Mouse (Mus musculus) neural tube, embryonic 13.5 days (tissue): ENCODE measurements around the gene Aldh3a1. TPM values are rescaled to one million over a fixed set of nuclear protein-coding genes. Genes with fewer than 3 reads are reported as not detected.
A peak's percentile ranks its signal among the peaks of the same experiment; 100 is the strongest.

Experiments
- ATAC-seq: fragments of 200-750 bp; cut with Nextera tagmentation; 2 replicates; pipeline ENCODE4 v1.8.0; 2017; ENCODE audit warnings: low read depth, mild to moderate bottlenecking, moderate TSS enrichment, moderate library complexity
- H3K27ac ChIP-seq: fragments of 300-500 bp; sonication (generic); replicated peaks from 2 replicates; pipeline ENCODE4 v1.5.1; 2015; ENCODE audit warnings: moderate library complexity, mild to moderate bottlenecking, inconsistent platforms
- H3K27me3 ChIP-seq: fragments of 300-500 bp; sonication (generic); 2 replicates; pipeline ENCODE4 v1.6.1; 2015; ENCODE audit warnings: mild to moderate bottlenecking, inconsistent platforms
- H3K36me3 ChIP-seq: fragments of 300-500 bp; sonication (generic); 2 replicates; pipeline ENCODE4 v1.6.1; 2015; ENCODE audit warnings: mild to moderate bottlenecking, inconsistent platforms
- H3K4me1 ChIP-seq: fragments of 300-500 bp; sonication (generic); replicated peaks from 2 replicates; pipeline ENCODE4 v1.6.1; 2015; ENCODE audit warnings: inconsistent platforms
- H3K4me2 ChIP-seq: fragments of 300-500 bp; sonication (generic); 2 replicates; pipeline ENCODE4 v1.6.1; 2015; ENCODE audit warnings: inconsistent platforms, mild to moderate bottlenecking, moderate library complexity
- H3K4me3 ChIP-seq: fragments of 300-500 bp; sonication (generic); 2 replicates; pipeline ENCODE4 v1.5.1; 2015; ENCODE audit warnings: mild to moderate bottlenecking, inconsistent platforms
- H3K9ac ChIP-seq: fragments of 300-500 bp; sonication (generic); 2 replicates; pipeline ENCODE4 v1.6.1; 2015; ENCODE audit warnings: moderate library complexity, mild to moderate bottlenecking, inconsistent platforms
- H3K9me3 ChIP-seq: fragments of 300-500 bp; sonication (generic); 2 replicates; pipeline ENCODE4 v1.6.1; 2016; ENCODE audit warnings: inconsistent platforms
- WGBS: fragments of 180-500 bp; shearing (Covaris S2); methylation state at CpG from one replicate; pipeline ENCODE4 v1.1.7; 2015; 5-methylcytosine and 5-hydroxymethylcytosine counted together
- polyA plus RNA-seq: library from polyadenylated mRNA; unstranded; fragments of >200 nt; fragmentation: Nextera tagmentation; extraction: Ambion mirVana; gene quantifications from 2 replicates; pipeline ENCODE4 v1.2.1, GENCODE M21; 2015

Aldh3a1 gene
- polyA plus RNA-seq, 1 experiment from 2014 or later = not detected

DNA sequence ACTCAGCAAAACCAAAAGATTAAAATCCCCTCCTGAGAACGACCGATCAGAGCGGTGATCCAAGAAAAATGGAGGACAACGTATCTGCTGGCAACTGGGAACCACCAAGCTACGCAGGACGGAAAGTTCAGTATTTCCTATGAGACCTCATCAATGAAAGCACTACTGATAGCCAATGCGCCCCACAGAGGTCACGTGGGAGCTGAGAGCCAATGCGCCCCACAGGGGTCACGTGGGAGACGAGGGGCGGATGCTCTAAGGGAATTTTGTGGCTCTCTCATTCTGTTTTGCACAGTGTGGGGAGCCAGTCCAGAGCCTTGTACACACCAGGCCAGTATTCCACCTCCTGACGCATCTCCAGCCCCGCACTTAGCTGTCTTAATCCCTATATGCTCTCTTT lies 55.2 kb downstream of the Aldh3a1 start:
- no peak overlapping the region for H3K4me3 ChIP-seq
- peaks cover 18% of the 10 kb centered on the region for H3K4me1 ChIP-seq
- H3K9ac ChIP-seq = no peak overlapping the region
- no peak overlapping the region for H3K27ac ChIP-seq
- WGBS = 96% methylated on average over 14 of the region's 14 CpGs
- H3K9me3 ChIP-seq = no peaks in the 10 kb centered on the region
- H3K4me2 ChIP-seq = no peak overlapping the region
- no peak for ATAC-seq
- no peaks in the 10 kb centered on the region for H3K27me3 ChIP-seq
- peaks cover 62% of the 10 kb centered on the region for H3K36me3 ChIP-seq

DNA sequence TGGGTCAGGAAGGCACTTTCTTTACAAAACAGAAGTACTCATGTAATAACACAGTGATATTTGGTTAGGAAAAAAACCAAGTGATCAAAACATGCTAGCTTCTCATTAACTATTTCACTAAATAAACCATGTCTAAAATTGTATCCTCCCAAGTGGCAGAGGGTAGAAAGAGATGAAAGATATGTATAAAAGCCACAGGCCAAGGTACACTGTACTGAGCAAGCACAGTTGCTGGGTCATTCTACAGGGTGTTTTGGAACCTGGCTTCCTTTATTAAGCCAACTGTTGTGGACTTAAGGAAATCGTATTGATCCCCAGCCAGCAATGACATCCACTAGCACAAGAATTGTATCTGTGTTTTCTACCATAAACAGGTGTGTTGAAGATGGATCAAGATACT lies 56.5 kb downstream of the Aldh3a1 start:
- no peak overlapping the region for H3K9ac ChIP-seq
- H3K27ac ChIP-seq = no peak overlapping the region
- no peak overlapping the region for H3K4me2 ChIP-seq
- H3K4me3 ChIP-seq = no peak overlapping the region
- H3K36me3 ChIP-seq = peaks cover 50% of the 10 kb centered on the region
- 92% methylated on average over 1 of the region's 1 CpGs for WGBS
- no peak for ATAC-seq
- no peaks in the 10 kb centered on the region for H3K27me3 ChIP-seq
- H3K9me3 ChIP-seq = no peaks in the 10 kb centered on the region
- peaks cover 19% of the 10 kb centered on the region for H3K4me1 ChIP-seq

- Histone ChIP-seq H3K9me3 (no peaks in the 10 kb centered on the region), H3K4me3 (peak within 1 kb of the TSS; percentile 60), H3K9ac (peak within 1 kb of the TSS; percentile 81), H3K4me1 (peaks cover 19% of the 10 kb centered on the region), H3K4me2 (peak within 1 kb of the TSS; percentile 68), H3K27ac (peak within 1 kb of the TSS; percentile 93), H3K27me3 (no peaks in the 10 kb centered on the region), H3K36me3 (peaks cover 26% of the 10 kb centered on the region)
- WGBS = 1% methylated on average over 58 of the region's 58 CpGs
- ATAC-seq = peak; percentile 99
Observed at GRCm38 (mm10) chr11:61266551-61267533, 59.5 kb downstream of the Aldh3a1 start, which contains the start of gene Aldh3a2. Gene Aldh3a2, minus strand, starts transcription at chr11:61267464.

Other genes with a start within 250 kb of the Aldh3a1 start
- 7.8 and 8.1 TPM in 2 replicates for gene Kcnj12, start 185.0 kb upstream of the Aldh3a1 start, polyA plus RNA-seq
- 1.5 and 1.8 TPM in 2 replicates for gene Tnfrsf13b, start 80.8 kb upstream of the Aldh3a1 start, polyA plus RNA-seq
- gene Usp22, start 32.5 kb upstream of the Aldh3a1 start, polyA plus RNA-seq = 362 and 373 TPM in 2 replicates
- 22.9 and 26.4 TPM in 2 replicates for gene Aldh3a2, start 59.9 kb downstream of the Aldh3a1 start, polyA plus RNA-seq
- gene Slc47a2, start 135.3 kb downstream of the Aldh3a1 start, polyA plus RNA-seq = not detected in 2 replicates
- 0.22 TPM in 1 of 2 replicates, not detected in the other for gene Slc47a1, start 170.8 kb downstream of the Aldh3a1 start, polyA plus RNA-seq
- 13.1 and 14.2 TPM in 2 replicates for gene Rnf112, start 246.6 kb downstream of the Aldh3a1 start, polyA plus RNA-seq